Mouse (Mus musculus) cerebellum, adult 2 months (tissue): ENCODE data around the gene Papln.

Source experiments
- CTCF ChIP-seq: fragments of 200-500 bp; IDR thresholded peaks from 2 replicates; pipeline ENCODE4 v1.5.1; 2011; ENCODE audit warnings: low read depth, mild to moderate bottlenecking, control low read depth, low read length, moderate library complexity, borderline replicate concordance; ENCODE audit not compliant: insufficient read depth
- POLR2A ChIP-seq: fragments of 200-500 bp; IDR thresholded peaks from 2 replicates; pipeline ENCODE4 v1.6.1; 2011; ENCODE audit warnings: low read length, control low read depth, borderline replicate concordance; ENCODE audit not compliant: insufficient read depth

- no peak for TF ChIP-seq POLR2A
- TF ChIP-seq CTCF: no peak
Observed at GRCm38 (mm10) chr12:83758735-83759134, 4.7 kb upstream of the Papln start.
